Mouse (Mus musculus) lung, embryonic 16.5 days (tissue): ENCODE data around the gene Leng8. TPM values are rescaled to one million over a fixed set of nuclear protein-coding genes. Genes with fewer than 3 reads are reported as not detected.

ENCODE experiments used
- ATAC-seq: fragments of 200-750 bp; cut with Nextera tagmentation; 2 replicates; pipeline ENCODE4 v1.8.0; 2017; ENCODE audit warnings: low read depth, mild to moderate bottlenecking, moderate library complexity
- H3K27ac ChIP-seq: fragments of 300-500 bp; sonication (generic); 2 replicates; pipeline ENCODE4 v1.5.1; 2014; ENCODE audit warnings: mild to moderate bottlenecking, control low read depth, low read length
- H3K27me3 ChIP-seq: fragments of 300-500 bp; sonication (generic); 2 replicates; pipeline ENCODE4 v1.6.1; 2014; ENCODE audit warnings: low read depth, low read length, mixed read lengths; ENCODE audit not compliant: control insufficient read depth, insufficient read depth
- H3K36me3 ChIP-seq: fragments of 300-500 bp; sonication (generic); 2 replicates; pipeline ENCODE4 v1.6.1; 2014; ENCODE audit warnings: low read length; ENCODE audit not compliant: control insufficient read depth, insufficient read depth
- H3K4me1 ChIP-seq: fragments of 300-500 bp; sonication (generic); replicated peaks from 2 replicates; pipeline ENCODE4 v1.6.1; 2014; ENCODE audit warnings: low read length, mixed read lengths; ENCODE audit not compliant: control insufficient read depth, insufficient read depth
- H3K4me2 ChIP-seq: fragments of 300-500 bp; sonication (generic); 2 replicates; pipeline ENCODE4 v1.6.1; 2014; ENCODE audit warnings: low read depth, low read length, control low read depth
- H3K4me3 ChIP-seq: fragments of 300-500 bp; sonication (generic); 2 replicates; pipeline ENCODE4 v1.5.1; 2014; ENCODE audit warnings: mild to moderate bottlenecking, low read length, control low read depth
- H3K9ac ChIP-seq: fragments of 300-500 bp; sonication (generic); 2 replicates; pipeline ENCODE4 v1.6.1; 2014; ENCODE audit warnings: low read length, control low read depth
- H3K9me3 ChIP-seq: fragments of 300-500 bp; sonication (generic); 2 replicates; pipeline ENCODE4 v1.6.1; 2016; ENCODE audit warnings: low read length; ENCODE audit not compliant: control insufficient read depth
- WGBS: fragments of 180-500 bp; shearing (Covaris S2); extraction: QIAGEN DNeasy Blood & Tissue Kit; methylation state at CpG from one replicate; pipeline ENCODE4 v1.1.7; 2014; 5-methylcytosine and 5-hydroxymethylcytosine counted together
- polyA plus RNA-seq: library from polyadenylated mRNA; unstranded; fragments of >200 nt; fragmentation: Nextera tagmentation; extraction: Ambion mirVana; gene quantifications from 2 replicates; pipeline ENCODE4 v1.2.1, GENCODE M21; 2015

The Leng8 gene
- polyA plus RNA-seq, 1 experiment from 2014 or later, result 54.0 TPM

DNA sequence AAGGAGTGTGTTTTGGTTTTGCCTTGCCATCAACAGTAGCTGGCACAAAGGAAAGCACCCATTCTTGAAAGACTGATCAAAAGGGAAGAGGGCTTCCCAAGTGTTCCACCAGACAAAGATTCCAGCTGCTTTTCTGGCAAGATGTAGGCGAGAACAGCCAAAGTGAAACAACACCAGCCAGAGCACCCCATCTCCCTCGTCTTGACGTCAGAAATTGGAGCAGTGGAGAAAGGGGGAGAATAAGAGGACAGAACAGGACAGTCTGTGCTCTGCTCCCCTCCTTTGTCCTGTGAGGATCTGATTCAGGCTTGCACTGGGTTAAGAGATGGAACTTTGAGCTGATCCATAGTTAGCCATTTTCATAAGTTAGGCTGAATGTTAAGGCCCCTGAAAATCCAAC lies 25.1 kb upstream of the Leng8 start:
- Histone ChIP-seq H3K4me3 (no peak overlapping the region), H3K4me1 (no peaks in the 10 kb centered on the region), H3K27me3 (no peaks in the 10 kb centered on the region), H3K27ac (no peak overlapping the region), H3K4me2 (no peak overlapping the region), H3K9me3 (no peaks in the 10 kb centered on the region), H3K9ac (no peak overlapping the region), H3K36me3 (no peaks in the 10 kb centered on the region)
- ATAC-seq, result no peak
- 43% methylated on average over 3 of the region's 3 CpGs for WGBS

DNA sequence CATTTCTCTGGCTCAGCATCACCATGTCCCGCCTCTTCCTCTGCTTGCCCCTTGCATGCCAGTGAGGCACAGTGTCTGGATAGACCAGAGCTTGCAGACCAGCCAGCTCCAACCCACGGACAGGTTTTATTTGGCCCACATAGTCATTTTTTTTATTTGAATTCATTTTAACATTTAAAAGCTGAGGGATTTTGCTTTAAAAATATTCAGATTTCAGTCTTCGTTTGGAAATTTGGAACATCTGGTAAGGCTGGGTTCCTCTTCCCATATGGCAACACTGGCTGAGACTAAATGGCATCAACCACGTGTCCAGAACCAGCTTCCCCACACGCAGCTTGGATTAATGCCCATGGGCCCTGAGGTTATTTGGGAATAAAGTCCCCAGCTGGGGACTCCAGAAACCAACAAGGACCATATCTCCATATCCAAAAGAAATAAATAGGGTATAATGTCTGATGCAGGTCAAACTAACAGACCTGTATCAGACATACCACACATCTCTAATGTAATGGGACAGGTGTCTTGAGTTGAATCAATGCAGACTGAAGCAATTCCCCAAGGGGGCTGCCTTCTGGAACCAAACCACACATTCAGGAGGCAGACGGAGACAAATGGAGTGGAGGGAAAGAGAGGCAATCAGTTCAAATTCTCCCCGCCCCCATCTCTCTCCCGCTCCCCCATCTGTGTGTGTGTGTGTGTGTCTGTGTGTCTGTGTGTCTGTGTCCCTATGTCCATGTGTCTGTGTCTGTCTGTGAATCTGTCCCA lies 19.6 kb upstream of the Leng8 start:
- H3K36me3 ChIP-seq, result no peaks in the 10 kb centered on the region
- no peak overlapping the region for H3K4me2 ChIP-seq
- H3K4me3 ChIP-seq, result no peak overlapping the region
- no peak overlapping the region for H3K27ac ChIP-seq
- no peak overlapping the region for H3K9ac ChIP-seq
- peaks cover 16% of the 10 kb centered on the region for H3K27me3 ChIP-seq
- 72% methylated on average over 8 of the region's 8 CpGs for WGBS
- no peak for ATAC-seq
- no peaks in the 10 kb centered on the region for H3K9me3 ChIP-seq
- peaks cover 4% of the 10 kb centered on the region; the same call in 1 of the 2 replicates for H3K4me1 ChIP-seq

- Histone ChIP-seq H3K27me3 (peaks cover 16% of the 10 kb centered on the region), H3K9ac (peak within 1 kb of the TSS; percentile 65), H3K36me3 (no peaks in the 10 kb centered on the region), H3K4me1 (peaks cover 4% of the 10 kb centered on the region; the same call in 1 of the 2 replicates), H3K27ac (no peak within 1 kb of the TSS), H3K4me2 (peak within 1 kb of the TSS; percentile 77), H3K9me3 (no peaks in the 10 kb centered on the region), H3K4me3 (peak within 1 kb of the TSS; percentile 51)
- peak; percentile 68; the same call in 1 of the 2 replicates for ATAC-seq
- WGBS, result 2% methylated on average over 33 of the region's 37 CpGs
These were observed 17.4 kb upstream of the Leng8 start, which contains the start of gene Ttyh1 for GRCm38 (mm10) chr7:4119344-4119902. Ttyh1 (plus strand) TSS chr7:4119408.

DNA sequence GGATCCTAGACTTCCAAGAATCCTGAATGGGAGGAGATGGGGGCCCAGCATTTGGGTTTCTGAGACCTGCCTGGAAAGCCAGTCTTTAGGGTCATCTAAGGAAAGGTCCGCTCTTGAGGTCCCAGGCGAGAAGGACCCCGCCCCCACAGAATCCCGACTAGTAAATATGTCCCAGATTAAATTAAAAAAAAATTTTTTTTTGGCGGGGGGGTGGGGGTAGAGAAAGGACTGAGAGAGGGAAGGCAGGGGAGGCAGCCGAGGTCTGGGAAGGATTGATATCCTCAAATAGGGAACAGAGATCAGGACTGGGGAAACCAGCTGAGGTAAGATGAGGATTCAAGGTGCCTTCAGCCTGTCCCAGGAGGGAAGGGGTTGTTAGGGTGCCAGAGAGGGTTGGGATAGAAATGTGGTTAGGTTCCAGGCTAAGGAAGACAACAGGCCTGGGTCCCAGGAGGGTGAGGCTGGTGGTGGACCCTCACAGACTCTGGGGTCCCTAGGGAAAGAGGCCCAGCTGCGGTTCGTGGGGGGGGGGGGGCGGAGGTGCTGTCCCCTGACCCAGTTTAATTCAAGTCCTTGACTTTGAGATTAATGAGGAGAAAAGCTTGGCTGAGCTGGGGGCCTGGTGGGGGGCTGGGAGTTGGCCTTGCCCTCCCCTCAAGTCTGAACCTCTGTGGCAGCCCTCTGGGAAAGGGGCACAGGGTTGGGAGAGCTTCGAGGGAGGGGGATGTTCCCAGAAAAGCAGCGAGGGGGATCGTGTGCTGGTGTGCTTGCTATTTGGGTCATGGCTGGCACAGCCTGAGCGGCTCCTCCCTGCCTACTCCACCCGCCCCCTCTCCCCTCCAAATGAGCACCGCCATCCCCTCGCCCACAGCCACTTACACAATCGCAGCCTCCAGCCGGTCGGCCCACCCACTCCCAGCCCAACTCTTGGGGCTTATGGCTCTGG lies 16.6 kb upstream of the Leng8 start:
- no peak overlapping the region; the same call in 1 of the 2 replicates for H3K4me3 ChIP-seq
- H3K27me3 ChIP-seq, result peaks cover 16% of the 10 kb centered on the region
- 16% methylated on average over 16 of the region's 19 CpGs for WGBS
- H3K4me2 ChIP-seq, result peak overlapping the region; percentile 77
- no peaks in the 10 kb centered on the region for H3K9me3 ChIP-seq
- H3K27ac ChIP-seq, result no peak overlapping the region
- no peaks in the 10 kb centered on the region for H3K36me3 ChIP-seq
- peak overlapping the region; percentile 65; the same call in 1 of the 2 replicates for H3K9ac ChIP-seq
- H3K4me1 ChIP-seq, result peaks cover 6% of the 10 kb centered on the region; the same call in 1 of the 2 replicates
- ATAC-seq, result no peak

GRCm38 (mm10) chr7:4122076-4122768 lies 14.6 kb upstream of the Leng8 start:
- Histone ChIP-seq H3K4me2 (no peak overlapping the region), H3K27me3 (peaks cover 16% of the 10 kb centered on the region), H3K4me1 (peaks cover 6% of the 10 kb centered on the region; the same call in 1 of the 2 replicates), H3K9me3 (no peaks in the 10 kb centered on the region), H3K27ac (no peak overlapping the region), H3K36me3 (no peaks in the 10 kb centered on the region), H3K4me3 (no peak overlapping the region), H3K9ac (no peak overlapping the region)
- no peak for ATAC-seq
- WGBS, result 44% methylated on average over 11 of the region's 11 CpGs

DNA sequence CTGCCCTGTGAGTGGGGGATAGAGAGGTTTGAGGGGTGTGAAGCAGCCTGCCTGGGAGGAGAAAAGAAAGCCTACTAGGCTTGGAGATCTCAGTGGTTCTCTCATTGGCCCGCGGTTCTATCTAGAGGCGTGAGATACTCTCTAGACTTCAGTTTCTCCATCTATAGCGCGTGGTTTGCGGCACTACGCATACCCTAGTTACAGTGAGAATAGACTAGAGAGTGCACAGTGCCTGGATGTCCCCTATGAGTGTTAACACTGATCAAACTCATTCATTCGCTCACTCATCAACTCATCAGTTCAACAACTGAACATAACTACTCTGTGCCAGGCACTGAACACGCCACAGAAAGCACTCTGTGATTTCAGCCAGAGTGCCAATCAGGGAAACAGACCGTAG lies 14.1 kb upstream of the Leng8 start:
- Histone ChIP-seq H3K4me2 (no peak overlapping the region), H3K27ac (no peak overlapping the region), H3K36me3 (no peaks in the 10 kb centered on the region), H3K4me1 (peaks cover 6% of the 10 kb centered on the region; the same call in 1 of the 2 replicates), H3K9me3 (no peaks in the 10 kb centered on the region), H3K27me3 (peaks cover 16% of the 10 kb centered on the region), H3K4me3 (no peak overlapping the region), H3K9ac (no peak overlapping the region)
- ATAC-seq, result no peak
- WGBS, result 83% methylated on average over 10 of the region's 10 CpGs

GRCm38 (mm10) chr7:4123732-4124131 lies 13.1 kb upstream of the Leng8 start:
- Histone ChIP-seq H3K36me3 (no peaks in the 10 kb centered on the region), H3K9ac (no peak overlapping the region), H3K9me3 (no peaks in the 10 kb centered on the region), H3K4me1 (peaks cover 6% of the 10 kb centered on the region; the same call in 1 of the 2 replicates), H3K27me3 (peaks cover 16% of the 10 kb centered on the region), H3K4me2 (no peak overlapping the region), H3K27ac (no peak overlapping the region), H3K4me3 (no peak overlapping the region)
- WGBS, result 45% methylated on average over 1 of the region's 1 CpGs
- ATAC-seq, result peak; percentile 16; the same call in 1 of the 2 replicates

- Histone ChIP-seq H3K4me2 (peak overlapping the region; percentile 37; the same call in 1 of the 2 replicates), H3K27ac (no peak overlapping the region), H3K36me3 (no peaks in the 10 kb centered on the region), H3K9ac (no peak overlapping the region), H3K4me1 (peaks cover 4% of the 10 kb centered on the region; the same call in 1 of the 2 replicates), H3K9me3 (no peaks in the 10 kb centered on the region), H3K27me3 (peaks cover 10% of the 10 kb centered on the region), H3K4me3 (no peak overlapping the region)
- WGBS, result 2% methylated on average over 10 of the region's 10 CpGs
- ATAC-seq, result peak; percentile 39; the same call in 1 of the 2 replicates
These were observed 12.5 kb upstream of the Leng8 start for GRCm38 (mm10) chr7:4124315-4124759.
